Mouse (Mus musculus) kidney, embryonic 16.5 days (tissue): ENCODE measurements around the gene Spg20. TPM values are rescaled to one million over a fixed set of nuclear protein-coding genes. Genes with fewer than 3 reads are reported as not detected.

Experiments
- ATAC-seq: fragments of 200-750 bp; cut with Nextera tagmentation; 2 replicates; pipeline ENCODE4 v1.8.0; 2017; ENCODE audit warnings: moderate TSS enrichment; ENCODE audit not compliant: low FRiP score, low TSS enrichment
- H3K27ac ChIP-seq: fragments of 300-500 bp; sonication (generic); 2 replicates; pipeline ENCODE4 v1.5.1; 2014; ENCODE audit warnings: low read length
- H3K27me3 ChIP-seq: fragments of 300-500 bp; sonication (generic); 2 replicates; pipeline ENCODE4 v1.6.1; 2014; ENCODE audit warnings: low read length, control low read depth, mixed read lengths; ENCODE audit not compliant: insufficient read depth
- H3K36me3 ChIP-seq: fragments of 300-500 bp; sonication (generic); 2 replicates; pipeline ENCODE4 v1.6.1; 2014; ENCODE audit warnings: low read length, control low read depth, mixed read lengths; ENCODE audit not compliant: insufficient read depth
- H3K4me1 ChIP-seq: fragments of 300-500 bp; sonication (generic); 2 replicates; pipeline ENCODE4 v1.6.1; 2014; ENCODE audit warnings: low read length, control low read depth, mixed read lengths; ENCODE audit not compliant: insufficient read depth
- H3K4me2 ChIP-seq: fragments of 300-500 bp; sonication (generic); replicated peaks from 2 replicates; pipeline ENCODE4 v1.6.1; 2014; ENCODE audit warnings: low read depth, low read length
- H3K4me3 ChIP-seq: fragments of 300-500 bp; sonication (generic); 2 replicates; pipeline ENCODE4 v1.5.1; 2014; ENCODE audit warnings: mild to moderate bottlenecking, low read length
- H3K9ac ChIP-seq: fragments of 300-500 bp; sonication (generic); replicated peaks from 2 replicates; pipeline ENCODE4 v1.6.1; 2014; ENCODE audit warnings: low read length
- H3K9me3 ChIP-seq: fragments of 300-500 bp; sonication (generic); 2 replicates; pipeline ENCODE4 v1.6.1; 2016; ENCODE audit warnings: low read length, control low read depth
- WGBS: fragments of 180-500 bp; shearing (Covaris S2); extraction: QIAGEN DNeasy Blood & Tissue Kit; methylation state at CpG from one replicate; pipeline ENCODE4 v1.1.7; 2014; 5-methylcytosine and 5-hydroxymethylcytosine counted together
- polyA plus RNA-seq: library from polyadenylated mRNA; unstranded; fragments of >200 nt; fragmentation: Nextera tagmentation; extraction: Ambion mirVana; gene quantifications from 2 replicates; pipeline ENCODE4 v1.2.1, GENCODE M21; 2015

Spg20 gene
- 44.3 and 45.7 TPM in 2 replicates for polyA plus RNA-seq

- peak within 1 kb of the TSS; percentile 93 for H3K27ac ChIP-seq
- ATAC-seq = peak; percentile 98
- peak within 1 kb of the TSS; percentile 98 for H3K9ac ChIP-seq
- peaks cover 19% of the 10 kb centered on the region for H3K4me1 ChIP-seq
- peak within 1 kb of the TSS; percentile 95 for H3K4me3 ChIP-seq
- under 1% methylated on average over 58 of the region's 58 CpGs for WGBS
- no peaks in the 10 kb centered on the region for H3K27me3 ChIP-seq
- H3K9me3 ChIP-seq = no peaks in the 10 kb centered on the region
- peaks cover 6% of the 10 kb centered on the region for H3K36me3 ChIP-seq
- H3K4me2 ChIP-seq = peak within 1 kb of the TSS; percentile 73
These were observed at the start of gene Spg20 for GRCm38 (mm10) chr3:55111935-55112709. Gene Spg20, plus strand, starts transcription at chr3:55112108.

DNA sequence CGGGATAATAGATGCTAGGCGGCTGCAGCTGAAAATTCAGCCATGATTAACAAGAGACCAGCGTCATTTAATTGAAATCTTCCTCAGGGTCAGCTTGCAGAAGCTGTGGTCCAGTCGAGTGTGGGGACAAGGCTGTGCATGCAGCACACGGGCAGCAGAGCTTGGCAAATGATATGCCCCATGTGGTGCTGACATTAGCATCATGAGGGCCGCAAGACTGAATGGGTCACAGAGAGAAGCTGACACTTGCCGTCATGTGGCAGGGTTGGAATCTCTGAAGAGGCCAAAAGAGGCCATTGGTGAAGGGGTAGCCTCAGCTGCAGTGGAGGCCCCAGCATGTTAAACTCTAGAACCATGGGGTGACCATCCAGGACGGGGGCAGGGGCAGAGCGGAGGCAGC, 49.3 kb upstream of the Spg20 start:
- H3K4me1 ChIP-seq = no peaks in the 10 kb centered on the region
- H3K27me3 ChIP-seq = peaks cover 5% of the 10 kb centered on the region; the same call in 1 of the 2 replicates
- no peaks in the 10 kb centered on the region for H3K36me3 ChIP-seq
- H3K27ac ChIP-seq = no peak overlapping the region
- H3K4me2 ChIP-seq = no peak overlapping the region
- ATAC-seq = no peak
- H3K9me3 ChIP-seq = no peaks in the 10 kb centered on the region
- no peak overlapping the region for H3K9ac ChIP-seq
- 70% methylated on average over 9 of the region's 9 CpGs for WGBS
- no peak overlapping the region for H3K4me3 ChIP-seq

DNA sequence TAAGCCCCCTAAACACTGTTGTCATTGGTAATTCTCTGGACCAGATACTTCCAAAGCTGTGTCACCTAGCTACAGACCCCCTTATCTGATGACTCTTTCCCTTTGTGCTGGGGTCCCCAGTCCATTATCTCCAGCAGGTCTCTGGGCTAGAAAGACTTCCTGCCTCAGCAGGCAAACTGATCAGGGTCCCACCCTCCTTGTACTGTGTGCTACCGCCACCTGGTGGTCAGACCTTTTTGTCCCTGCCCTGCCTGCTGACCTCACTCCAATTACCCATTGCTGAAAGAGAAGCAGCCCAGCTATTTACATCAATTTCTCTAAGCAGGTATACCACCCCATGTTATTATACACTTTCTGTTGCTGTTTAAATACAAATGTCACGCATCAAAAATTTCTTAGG, 47.5 kb upstream of the Spg20 start:
- ATAC-seq = peak; percentile 77; the same call in 1 of the 2 replicates
- Histone ChIP-seq H3K4me1 (no peaks in the 10 kb centered on the region), H3K9me3 (no peaks in the 10 kb centered on the region), H3K27me3 (0 out of 2 replicates have a peak, but pooled peaks cover 4% of the 10 kb centered on the region), H3K4me3 (no peak overlapping the region), H3K27ac (no peak overlapping the region), H3K9ac (no peak overlapping the region), H3K4me2 (no peak overlapping the region), H3K36me3 (no peaks in the 10 kb centered on the region)
- 11% methylated on average over 2 of the region's 2 CpGs for WGBS

DNA sequence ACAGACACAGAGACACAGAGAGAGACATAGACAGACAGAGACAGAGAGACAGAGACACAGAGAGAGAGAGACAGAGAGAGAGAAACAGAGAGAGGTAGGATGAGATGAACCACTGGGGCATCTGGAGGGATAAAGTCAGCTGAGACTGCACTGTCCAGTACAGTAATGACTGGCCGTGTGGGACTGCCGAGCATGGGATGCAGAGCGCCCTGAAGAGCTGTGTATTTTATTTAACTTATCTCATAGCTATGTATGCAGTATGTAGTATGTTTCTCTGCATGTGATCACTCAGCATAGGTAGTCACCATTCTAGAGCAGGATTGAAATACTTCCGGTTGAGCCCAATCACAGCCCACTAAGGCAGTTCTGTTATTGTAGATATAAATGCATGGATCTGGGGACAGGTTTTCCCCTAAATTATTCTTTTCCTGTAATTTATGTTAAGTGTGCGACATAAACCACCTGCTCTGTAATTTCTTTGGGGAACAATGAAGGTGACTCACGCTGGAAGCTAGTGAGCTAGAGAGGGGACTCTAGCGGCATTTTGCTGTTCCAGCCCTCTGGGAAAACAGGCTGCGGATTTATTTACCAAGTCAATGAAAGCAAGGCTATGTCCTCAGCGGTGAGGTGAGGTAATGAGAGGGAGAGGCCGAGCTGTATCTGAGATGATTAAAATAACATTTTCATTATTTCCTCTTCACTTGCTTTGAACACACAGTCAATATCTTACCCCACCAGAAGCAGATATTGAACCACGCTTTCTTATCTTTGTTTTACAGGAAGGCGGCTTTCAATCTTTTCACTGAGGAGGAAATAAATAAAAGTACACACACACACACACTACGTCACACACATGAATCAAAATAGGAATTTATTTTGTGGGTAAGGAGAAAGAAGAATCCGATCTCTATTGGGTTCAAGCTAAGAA, 45.9 kb upstream of the Spg20 start:
- no peaks in the 10 kb centered on the region for H3K36me3 ChIP-seq
- no peak overlapping the region for H3K4me2 ChIP-seq
- H3K9ac ChIP-seq = no peak overlapping the region
- no peaks in the 10 kb centered on the region for H3K9me3 ChIP-seq
- WGBS = 51% methylated on average over 14 of the region's 14 CpGs
- H3K27me3 ChIP-seq = 0 out of 2 replicates have a peak, but pooled peaks cover 4% of the 10 kb centered on the region
- ATAC-seq = no peak
- H3K4me3 ChIP-seq = no peak overlapping the region
- H3K4me1 ChIP-seq = no peaks in the 10 kb centered on the region
- H3K27ac ChIP-seq = no peak overlapping the region

DNA sequence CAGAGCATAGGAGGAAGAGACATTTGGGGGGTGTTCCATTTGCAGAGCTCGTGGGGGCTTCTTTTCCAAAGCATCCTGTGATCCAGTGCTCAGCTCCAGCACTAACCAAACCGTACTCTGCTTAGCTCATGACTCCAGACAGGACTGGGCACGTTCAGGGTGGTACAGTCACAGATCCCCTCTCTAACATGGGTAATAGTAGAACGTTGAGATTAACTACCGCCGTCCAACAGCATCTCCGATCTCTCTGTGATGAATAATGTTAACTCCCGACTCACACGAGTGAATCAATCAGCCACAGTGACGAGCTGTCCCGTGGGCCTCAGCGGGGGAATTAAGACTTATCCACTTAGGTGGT, 45.3 kb upstream of the Spg20 start:
- 50% methylated on average over 12 of the region's 12 CpGs for WGBS

GRCm38 (mm10) chr3:55067791-55068434, 44.0 kb upstream of the Spg20 start:
- H3K36me3 ChIP-seq = no peaks in the 10 kb centered on the region
- H3K9ac ChIP-seq = no peak overlapping the region
- no peak overlapping the region for H3K4me3 ChIP-seq
- no peak overlapping the region for H3K4me2 ChIP-seq
- H3K27ac ChIP-seq = no peak overlapping the region
- H3K4me1 ChIP-seq = no peaks in the 10 kb centered on the region
- WGBS = 40% methylated on average over 7 of the region's 7 CpGs
- no peak for ATAC-seq
- 0 out of 2 replicates have a peak, but pooled peaks cover 4% of the 10 kb centered on the region for H3K27me3 ChIP-seq
- H3K9me3 ChIP-seq = no peaks in the 10 kb centered on the region

More for the DNA sequence above, 45.3 kb upstream of the Spg20 start:
- Histone ChIP-seq H3K9ac (no peak overlapping the region), H3K36me3 (no peaks in the 10 kb centered on the region), H3K4me3 (no peak overlapping the region), H3K4me1 (no peaks in the 10 kb centered on the region), H3K27me3 (0 out of 2 replicates have a peak, but pooled peaks cover 4% of the 10 kb centered on the region), H3K4me2 (no peak overlapping the region), H3K27ac (no peak overlapping the region), H3K9me3 (no peaks in the 10 kb centered on the region)
- ATAC-seq = no peak

- Histone ChIP-seq H3K4me3 (no peak overlapping the region), H3K36me3 (no peaks in the 10 kb centered on the region), H3K4me2 (no peak overlapping the region), H3K27ac (no peak overlapping the region), H3K27me3 (no peaks in the 10 kb centered on the region), H3K9me3 (no peaks in the 10 kb centered on the region), H3K9ac (no peak overlapping the region), H3K4me1 (no peaks in the 10 kb centered on the region)
- no peak for ATAC-seq
- 85% methylated on average over 6 of the region's 6 CpGs for WGBS
These were observed 37.2 kb upstream of the Spg20 start for GRCm38 (mm10) chr3:55074576-55075293.

DNA sequence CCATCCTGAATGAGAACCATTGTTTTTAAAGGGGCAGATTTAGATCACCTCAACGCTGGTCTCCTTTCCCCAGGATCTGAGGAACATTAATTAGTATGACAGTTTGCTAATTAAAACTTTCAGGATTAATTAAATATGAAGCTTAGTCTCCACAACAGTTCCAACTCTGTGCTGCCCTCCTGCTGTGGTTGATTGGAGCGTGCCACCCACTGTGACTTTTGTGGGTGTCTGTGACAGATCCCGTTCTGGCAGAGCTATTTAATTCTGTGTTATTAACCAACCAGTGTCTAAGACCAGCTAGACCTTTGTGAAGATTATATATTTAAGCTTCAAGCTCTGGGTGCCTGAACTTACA, 36.6 kb upstream of the Spg20 start:
- Histone ChIP-seq H3K4me3 (no peak overlapping the region), H3K27ac (no peak overlapping the region), H3K9ac (no peak overlapping the region), H3K36me3 (no peaks in the 10 kb centered on the region), H3K4me2 (no peak overlapping the region), H3K4me1 (no peaks in the 10 kb centered on the region), H3K9me3 (no peaks in the 10 kb centered on the region), H3K27me3 (no peaks in the 10 kb centered on the region)
- no peak for ATAC-seq
- WGBS = 50% methylated on average over 3 of the region's 3 CpGs

- Histone ChIP-seq H3K4me1 (no peaks in the 10 kb centered on the region), H3K4me2 (no peak overlapping the region), H3K36me3 (no peaks in the 10 kb centered on the region), H3K27me3 (no peaks in the 10 kb centered on the region), H3K9ac (no peak overlapping the region), H3K27ac (no peak overlapping the region), H3K4me3 (no peak overlapping the region), H3K9me3 (no peaks in the 10 kb centered on the region)
- 23% methylated on average over 6 of the region's 6 CpGs for WGBS
- no peak; the same call in 1 of the 2 replicates for ATAC-seq
These were observed 33.7 kb upstream of the Spg20 start for GRCm38 (mm10) chr3:55078233-55078632.
